Mouse (Mus musculus): ENCODE measurements at regions not wholly inside any gene's neighbourhood (a gene's known extent, or its start where the extent isn't known, plus 50 kb on each side); places are given as distances from the start of the nearest gene placed in this dataset.

- DNase-seq (ENCODE audit: low spot score in 2 of 2), result no peak
Observed at GRCm38 (mm10) chr16:95886131-95886530, 104.6 kb downstream of the Psmg1 start.

- no peak for DNase-seq (ENCODE audit: low spot score in 2 of 2)
Observed at GRCm38 (mm10) chr16:95873297-95873696, 117.5 kb downstream of the Psmg1 start.

GRCm38 (mm10) chr16:95872436-95872835 lies 118.3 kb downstream of the Psmg1 start:
- no peak for DNase-seq (ENCODE audit: low spot score in 2 of 2)

- no peak for DNase-seq (ENCODE audit: low spot score in 2 of 2)
Observed at GRCm38 (mm10) chr16:95870291-95870690, 120.5 kb downstream of the Psmg1 start.

GRCm38 (mm10) chr16:95869501-95869900 lies 121.3 kb downstream of the Psmg1 start:
- DNase-seq (ENCODE audit: low spot score in 2 of 2), result no peak

- DNase-seq (ENCODE audit: low spot score in 2 of 2), result no peak
Observed at GRCm38 (mm10) chr16:95868896-95869295, 121.9 kb downstream of the Psmg1 start.

GRCm38 (mm10) chr16:95867516-95867915 lies 123.2 kb downstream of the Psmg1 start:
- DNase-seq (ENCODE audit: low spot score in 2 of 2), result no peak

- DNase-seq (ENCODE audit: low spot score in 2 of 2), result no peak
Observed at GRCm38 (mm10) chr16:95866866-95867420, 123.8 kb downstream of the Psmg1 start.

GRCm38 (mm10) chr16:95865603-95866002 lies 125.2 kb downstream of the Psmg1 start:
- DNase-seq (ENCODE audit: low spot score in 2 of 2), result no peak

- DNase-seq (ENCODE audit: low spot score in 2 of 2), result no peak
Observed at GRCm38 (mm10) chr16:95864646-95865045, 126.1 kb downstream of the Psmg1 start.

- no peak for DNase-seq (ENCODE audit: low spot score in 2 of 2)
Observed at GRCm38 (mm10) chr16:95864106-95864505, 126.7 kb downstream of the Psmg1 start.

- no peak for DNase-seq (ENCODE audit: low spot score in 2 of 2)
Observed at GRCm38 (mm10) chr16:95863565-95863964, 127.2 kb downstream of the Psmg1 start.

GRCm38 (mm10) chr16:95862621-95863020 lies 128.1 kb downstream of the Psmg1 start:
- no peak for DNase-seq (ENCODE audit: low spot score in 2 of 2)

- no peak for DNase-seq (ENCODE audit: low spot score in 2 of 2)
Observed at GRCm38 (mm10) chr16:95861231-95861690, 129.5 kb downstream of the Psmg1 start.

- DNase-seq (ENCODE audit: low spot score in 2 of 2), result no peak
Observed at GRCm38 (mm10) chr16:95860810-95861209, 129.9 kb downstream of the Psmg1 start.

- no peak for DNase-seq (ENCODE audit: low spot score in 2 of 2)
Observed at GRCm38 (mm10) chr16:95860111-95860510, 130.6 kb downstream of the Psmg1 start.

GRCm38 (mm10) chr16:95857403-95857802 lies 133.4 kb downstream of the Psmg1 start:
- no peak for DNase-seq (ENCODE audit: low spot score in 2 of 2)

GRCm38 (mm10) chr16:95855230-95855629 lies 135.5 kb downstream of the Psmg1 start:
- DNase-seq (ENCODE audit: low spot score in 2 of 2), result no peak

GRCm38 (mm10) chr16:95851907-95852306 lies 138.9 kb downstream of the Psmg1 start:
- no peak for DNase-seq (ENCODE audit: low spot score in 2 of 2)

GRCm38 (mm10) chr16:95848555-95849082 lies 142.1 kb downstream of the Psmg1 start:
- DNase-seq (ENCODE audit: low spot score in 2 of 2), result no peak

GRCm38 (mm10) chr16:95847765-95848483 lies 142.8 kb downstream of the Psmg1 start:
- no peak for DNase-seq (ENCODE audit: low spot score in 2 of 2)

- DNase-seq (ENCODE audit: low spot score in 2 of 2), result no peak
Observed at GRCm38 (mm10) chr16:95845323-95845860, 143.5 kb downstream of the Ets2 start.

GRCm38 (mm10) chr16:95844691-95845090 lies 142.8 kb downstream of the Ets2 start:
- peak in 1 of 2 experiments; percentile 32 for DNase-seq (ENCODE audit: low spot score in 2 of 2)

All from right cerebral cortex, postnatal 36 days (tissue).